Mouse (Mus musculus): ENCODE measurements around the gene Lrrc52.

Lrrc52 gene

DNA sequence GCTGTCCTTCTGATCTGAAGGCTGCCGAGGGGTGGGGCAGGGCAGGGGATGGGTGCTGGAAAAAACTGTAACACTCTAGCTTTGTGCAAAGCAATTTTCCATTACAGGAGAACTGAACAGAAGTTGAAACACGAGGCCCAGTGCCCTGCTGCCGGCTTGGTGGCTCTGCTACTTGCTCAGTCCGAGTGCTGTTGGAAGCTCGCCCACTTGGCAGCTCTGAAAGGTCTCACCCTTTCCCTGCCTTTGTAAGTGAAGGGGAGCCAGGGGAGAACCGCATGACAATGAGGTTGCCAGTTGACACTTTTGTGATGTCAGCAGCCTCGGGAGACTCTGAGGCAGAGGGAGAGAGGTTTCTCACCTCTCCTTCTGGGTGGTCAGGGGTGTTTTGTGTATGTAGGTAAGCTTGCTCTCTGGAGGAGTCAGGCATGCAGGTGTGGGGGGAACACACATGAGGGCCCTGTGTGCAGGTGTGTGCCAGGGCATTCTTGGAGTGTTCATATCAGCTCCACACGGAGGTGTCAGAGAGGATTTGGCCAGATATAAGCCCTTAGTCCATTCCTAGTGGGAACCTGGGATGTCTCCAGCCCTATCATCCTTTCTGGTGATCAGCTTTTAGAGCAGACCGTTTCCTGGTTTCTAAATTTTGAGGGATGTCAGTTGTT is at the start of gene Lrrc52:
TSS of gene Lrrc52 (minus strand) at position 16 of the 662 bp plus-strand sequence.
- in situ Hi-C loops (cut with MboI, MseI) = no loop called here

DNA sequence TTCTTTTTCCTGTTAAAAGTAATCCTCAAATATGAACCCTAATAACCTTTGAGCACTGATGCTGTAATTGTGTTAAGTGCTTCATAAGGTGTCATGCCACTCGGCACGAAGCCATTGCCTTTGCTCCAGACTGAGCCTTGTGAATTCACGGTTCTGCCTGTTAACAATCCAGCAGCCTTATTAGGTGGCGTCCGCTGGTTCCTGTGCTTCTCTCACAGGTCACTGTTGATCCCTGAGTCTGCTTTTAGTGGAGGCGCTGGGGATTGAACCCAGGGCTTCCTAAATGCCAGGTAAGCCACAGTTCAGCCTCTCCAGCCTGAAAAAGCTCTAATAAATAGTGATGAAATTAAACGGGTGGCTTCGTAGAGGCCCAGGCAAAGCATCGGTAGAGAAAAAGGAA is 45.0 kb upstream of the Lrrc52 start:
- in situ Hi-C loops (cut with MboI, MseI) = no loop called here

DNA sequence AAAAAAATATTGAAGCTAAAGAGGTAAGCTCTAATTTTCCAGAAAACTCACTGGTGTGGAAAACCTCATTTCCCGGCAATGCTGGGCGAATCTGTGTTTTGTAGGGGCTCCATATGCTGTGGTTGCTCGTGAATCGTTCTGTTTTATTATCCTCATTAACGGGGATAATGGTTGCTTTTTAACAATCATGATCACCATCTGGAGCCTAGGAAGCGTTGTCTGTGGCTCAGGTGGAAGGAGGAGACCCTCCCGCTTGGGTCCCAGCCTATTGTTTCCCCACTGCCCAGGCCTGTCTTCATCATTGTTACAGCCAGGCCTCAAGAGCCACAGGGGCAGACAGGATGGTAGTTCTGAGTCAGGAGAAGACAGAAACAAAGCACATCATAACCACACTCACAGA is 39.5 kb upstream of the Lrrc52 start:
- in situ Hi-C loops (cut with MboI, MseI) = no loop called here

DNA sequence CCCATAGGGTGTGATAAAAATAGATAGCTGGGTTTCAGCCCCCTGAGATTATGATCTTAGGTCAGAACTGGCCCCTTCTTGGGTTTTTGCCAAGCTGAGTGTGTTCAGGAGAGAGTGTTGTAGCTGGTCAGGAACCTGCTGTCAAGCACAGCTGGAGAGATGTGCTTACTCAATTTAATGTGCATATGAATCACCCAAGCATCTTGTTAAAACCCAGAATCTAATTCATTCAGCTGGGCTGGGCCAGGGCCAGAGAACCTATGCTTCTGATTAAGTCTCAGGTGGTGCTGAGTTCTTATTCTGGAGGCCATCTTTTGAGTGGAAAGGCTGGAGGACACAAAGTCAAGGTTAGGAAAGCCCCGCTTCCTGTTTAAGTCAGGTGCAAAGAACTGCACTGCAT is 38.8 kb upstream of the Lrrc52 start:
- in situ Hi-C loops (cut with MboI, MseI) = no loop called here

DNA sequence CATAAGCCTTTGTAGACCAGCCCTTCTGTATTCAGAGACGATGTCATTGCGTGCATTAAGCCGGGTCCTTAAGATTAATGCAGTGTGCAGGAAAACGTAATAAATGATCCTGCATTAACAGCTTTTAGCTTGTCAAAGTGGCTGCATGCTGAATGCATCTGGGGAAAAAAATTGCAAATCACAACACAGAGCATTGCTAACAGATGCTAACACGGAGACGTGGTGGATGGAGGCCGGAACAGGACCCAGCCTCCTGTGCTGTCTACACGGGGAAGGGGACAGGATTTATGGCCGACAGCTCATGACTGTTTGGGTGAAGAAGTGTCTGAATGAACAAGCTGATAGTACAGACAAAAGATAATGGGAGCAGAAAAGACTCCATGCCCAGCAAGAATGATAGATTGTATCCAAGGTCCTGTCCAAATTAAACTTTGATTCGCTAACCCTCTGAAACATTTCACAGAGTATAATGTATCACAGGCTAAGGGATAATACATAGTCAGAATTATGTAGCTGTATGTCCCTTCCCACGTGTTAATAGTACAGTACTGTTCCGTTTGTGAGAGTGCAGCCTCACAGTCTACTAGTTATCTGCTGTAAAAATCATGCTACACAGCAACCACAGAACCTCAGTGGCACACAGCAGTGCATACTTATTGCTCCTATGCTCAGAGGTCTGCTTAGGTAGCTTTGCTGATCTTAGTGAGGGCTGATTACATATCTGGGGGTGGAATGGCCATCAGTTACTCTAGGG is 32.7 kb upstream of the Lrrc52 start:
- in situ Hi-C loops (cut with MboI, MseI) = no loop called here

DNA sequence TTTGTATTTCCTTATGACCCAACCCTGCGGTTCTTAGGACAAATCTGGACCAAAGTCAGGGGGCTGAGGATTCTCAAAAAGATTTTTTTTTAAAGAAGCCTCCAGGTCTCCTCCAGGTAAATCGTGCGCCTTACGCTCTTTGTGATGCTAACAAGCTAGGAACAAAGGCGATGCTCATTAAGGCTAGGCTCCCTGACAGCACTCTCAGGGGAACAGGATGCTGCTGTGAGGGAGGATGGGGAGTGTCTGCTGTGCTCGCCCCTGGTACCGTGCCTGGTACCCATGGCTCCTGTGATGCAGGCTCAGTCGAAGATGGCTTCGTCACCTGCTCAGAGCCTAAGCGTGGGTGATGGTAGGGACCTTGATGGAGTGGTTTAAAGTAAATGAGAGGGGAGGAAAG is 31.4 kb upstream of the Lrrc52 start:
- in situ Hi-C loops (cut with MboI, MseI) = no loop called here

DNA sequence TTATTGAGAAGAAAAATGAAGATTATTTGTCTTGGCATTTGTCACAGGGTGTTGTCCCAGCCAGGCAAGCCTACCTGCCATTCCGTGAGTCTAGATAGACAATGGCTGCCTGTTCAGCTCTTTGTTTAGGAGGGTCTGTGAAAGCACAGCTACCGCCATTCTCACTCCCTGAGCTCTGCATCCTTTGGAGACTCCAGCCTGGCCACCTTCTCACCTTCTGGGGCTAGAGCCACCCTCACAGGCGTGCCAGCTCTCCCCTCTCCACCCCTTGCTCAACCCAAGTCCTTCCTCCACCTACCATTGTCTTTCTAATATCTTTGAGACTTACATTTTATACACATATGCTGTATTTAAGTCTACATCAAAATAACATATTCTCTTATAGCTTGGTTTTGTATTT is 31.0 kb upstream of the Lrrc52 start:
- in situ Hi-C loops (cut with MboI, MseI) = no loop called here

DNA sequence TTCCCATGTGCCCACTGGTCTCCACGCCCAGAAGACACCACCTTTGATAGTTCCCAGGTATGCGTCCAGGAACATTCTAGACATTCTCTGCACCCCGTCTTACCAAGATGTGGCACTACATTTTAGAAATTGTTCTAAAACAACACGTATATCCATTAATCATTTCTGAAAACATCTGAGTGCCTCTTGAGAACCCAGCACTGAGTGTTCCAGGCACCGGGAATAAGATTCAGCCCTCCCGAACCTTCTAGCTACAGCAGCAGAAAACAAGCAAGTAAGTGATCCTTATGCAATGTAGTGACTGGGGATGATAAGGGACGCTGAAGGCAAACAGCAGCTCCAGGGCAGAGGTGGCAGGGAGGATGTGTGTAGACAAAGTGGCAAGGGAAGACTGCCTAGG is 24.9 kb upstream of the Lrrc52 start:
- in situ Hi-C loops (cut with MboI, MseI) = no loop called here

DNA sequence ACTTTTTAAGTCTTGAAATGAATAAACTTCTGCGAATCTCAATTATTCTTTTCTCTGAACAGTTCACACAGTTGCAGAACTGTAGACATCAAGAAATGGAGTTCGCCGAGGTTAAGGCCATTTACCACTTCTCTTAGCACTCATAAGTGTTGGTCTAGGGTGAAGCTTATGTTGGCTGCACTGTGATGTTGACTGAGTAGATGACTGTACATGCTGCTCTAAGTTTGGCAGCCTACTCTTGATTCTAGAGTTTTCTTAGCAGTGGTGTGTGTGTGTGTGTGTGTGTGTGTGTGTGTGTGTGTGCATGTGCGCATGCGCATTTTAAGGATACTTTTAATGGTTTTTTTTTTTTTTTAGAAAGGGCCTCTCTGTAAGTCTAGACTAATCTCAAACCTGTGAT is 21.4 kb upstream of the Lrrc52 start:
- in situ Hi-C loops (cut with MboI, MseI) = no loop called here

DNA sequence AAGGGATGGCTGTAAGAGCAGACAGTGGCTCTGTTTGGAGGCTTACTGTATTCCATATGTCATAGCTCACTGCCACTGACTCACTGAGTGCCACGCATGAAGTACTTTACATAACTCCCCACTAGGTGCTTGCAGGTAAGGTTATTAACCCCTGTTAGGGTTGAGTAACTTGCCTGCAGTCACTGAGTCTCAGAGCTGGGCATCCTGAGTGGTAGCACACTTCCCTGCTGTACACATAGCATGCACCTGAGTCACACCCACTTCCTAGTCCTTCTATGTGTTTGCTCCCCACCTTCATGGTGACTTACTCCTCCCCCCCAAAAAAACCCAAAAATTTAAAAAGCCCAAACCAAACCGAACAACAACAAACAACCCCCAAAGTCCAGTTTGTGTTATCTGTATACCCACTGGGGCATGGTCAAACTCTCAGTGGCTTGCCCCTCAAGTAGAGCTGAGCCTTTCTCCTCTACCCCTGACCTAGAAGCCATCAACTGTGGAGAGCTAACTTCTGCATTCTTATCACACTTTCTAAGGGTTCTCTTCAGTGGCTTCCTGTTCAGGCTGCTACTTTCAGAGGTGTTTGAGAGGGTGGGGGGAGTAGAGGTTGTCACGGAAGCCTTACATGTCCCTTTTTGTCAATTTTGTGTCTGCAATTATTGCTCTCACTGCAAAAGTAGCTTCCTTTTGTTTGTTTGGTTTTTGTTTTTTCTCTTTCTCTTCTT is 20.5 kb upstream of the Lrrc52 start:
- in situ Hi-C loops (cut with MboI, MseI) = no loop called here

DNA sequence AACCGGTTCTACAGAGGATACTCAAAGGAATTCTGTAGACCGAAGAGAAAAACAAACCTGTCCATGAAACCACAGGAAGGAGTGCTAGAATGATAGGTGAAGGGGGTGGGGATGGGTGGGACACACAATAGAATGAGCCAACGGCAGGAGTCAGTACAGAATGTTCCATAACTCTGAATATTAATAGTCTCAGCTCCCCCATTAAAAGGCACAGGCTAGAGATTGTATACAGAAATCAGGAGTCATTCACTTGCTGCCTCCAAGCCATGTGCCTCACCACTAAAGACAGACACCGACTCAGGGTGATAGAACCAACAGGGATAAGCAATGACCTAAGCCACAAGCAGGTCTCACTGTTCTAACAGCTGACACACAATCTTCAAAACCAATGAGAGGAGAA is 16.3 kb upstream of the Lrrc52 start:
- in situ Hi-C loops (cut with MboI, MseI) = no loop called here

DNA sequence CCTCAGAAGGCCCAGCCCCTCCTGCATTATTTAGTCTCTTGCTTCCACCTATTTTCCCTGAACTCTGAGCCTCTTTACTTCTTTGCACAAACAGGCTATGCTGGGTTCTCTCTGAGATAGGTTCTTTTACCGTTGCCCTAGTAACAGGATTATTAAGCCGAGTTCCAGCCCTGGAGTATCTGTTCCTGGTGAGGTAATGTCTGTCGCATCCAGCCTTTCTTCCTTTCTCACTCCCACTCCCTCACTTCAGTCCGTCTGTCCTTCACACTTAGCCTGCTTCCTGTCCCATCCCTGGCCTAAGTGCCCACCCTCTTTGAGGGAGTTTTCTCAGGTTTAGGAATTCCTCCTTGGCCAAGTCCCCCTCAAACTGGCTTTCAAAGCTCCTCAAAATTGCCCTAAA is 7.0 kb upstream of the Lrrc52 start:
- in situ Hi-C loops (cut with MboI, MseI) = no loop called here

DNA sequence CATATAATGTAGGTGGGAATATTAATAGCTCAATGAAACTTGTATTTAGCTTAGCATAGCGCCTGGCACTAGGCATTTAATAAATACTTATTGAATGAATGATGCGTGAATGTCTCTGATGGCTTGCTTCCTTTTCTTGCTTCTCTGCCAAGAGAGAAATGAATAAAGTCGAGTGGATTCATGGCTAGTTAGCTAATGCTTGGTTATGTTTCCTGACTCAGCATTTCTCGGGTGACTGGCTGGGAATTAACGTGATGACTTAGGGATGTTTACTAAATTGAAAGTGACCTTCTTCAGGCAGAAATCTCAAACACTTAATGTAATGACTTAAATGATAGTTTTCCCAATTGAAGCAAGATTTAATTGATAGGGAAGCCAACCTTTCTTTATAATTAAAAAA is 1.3 kb upstream of the Lrrc52 start:
- in situ Hi-C loops (cut with MboI, MseI) = no loop called here

DNA sequence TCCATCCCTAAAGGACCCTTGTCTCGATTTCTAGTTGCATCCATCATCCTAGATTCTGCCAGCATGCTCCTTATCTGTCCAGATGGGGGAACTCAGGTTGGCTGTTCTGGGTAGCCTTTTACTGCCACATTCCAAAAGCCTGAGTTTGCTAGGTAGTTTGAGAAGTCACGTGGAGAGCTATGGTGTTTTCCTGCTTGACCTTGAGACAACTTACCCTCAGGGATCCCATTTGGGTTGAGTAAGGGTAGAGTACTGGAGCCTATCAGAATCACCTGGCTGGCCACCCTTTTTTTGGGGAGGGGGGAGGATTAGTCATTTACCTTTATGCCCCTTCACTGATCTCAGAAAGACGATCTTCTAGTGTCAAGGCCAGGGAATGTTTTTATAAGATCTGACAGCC is 9.3 kb downstream of the Lrrc52 start:
- in situ Hi-C loops (cut with MboI, MseI) = loop anchor here (10.0 kb wide), 1 partner anchor 1457 kb away; no protein-coding TSS in a partner anchor

DNA sequence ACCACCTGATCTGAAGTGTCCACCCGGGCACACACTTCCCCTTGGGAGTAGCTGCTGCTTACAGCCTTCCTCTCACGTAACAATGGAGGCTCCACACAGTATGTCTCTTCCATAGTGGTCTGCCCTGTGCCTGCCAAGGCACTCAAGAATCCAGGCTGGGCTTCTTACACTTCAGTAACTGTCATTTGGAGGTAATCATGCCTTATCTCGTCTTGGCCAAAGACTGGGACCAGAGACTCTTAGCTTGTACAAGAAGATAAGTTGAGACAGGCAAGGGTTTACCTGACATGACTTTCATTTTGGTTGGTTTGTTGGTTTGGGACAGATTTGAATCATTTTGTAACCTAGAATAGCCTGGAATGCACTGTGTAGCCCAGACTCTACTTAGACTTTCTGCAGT is 13.5 kb downstream of the Lrrc52 start:
- in situ Hi-C loops (cut with MboI, MseI) = loop anchor here (10.0 kb wide), 1 partner anchor 1462 kb away; no protein-coding TSS in a partner anchor

DNA sequence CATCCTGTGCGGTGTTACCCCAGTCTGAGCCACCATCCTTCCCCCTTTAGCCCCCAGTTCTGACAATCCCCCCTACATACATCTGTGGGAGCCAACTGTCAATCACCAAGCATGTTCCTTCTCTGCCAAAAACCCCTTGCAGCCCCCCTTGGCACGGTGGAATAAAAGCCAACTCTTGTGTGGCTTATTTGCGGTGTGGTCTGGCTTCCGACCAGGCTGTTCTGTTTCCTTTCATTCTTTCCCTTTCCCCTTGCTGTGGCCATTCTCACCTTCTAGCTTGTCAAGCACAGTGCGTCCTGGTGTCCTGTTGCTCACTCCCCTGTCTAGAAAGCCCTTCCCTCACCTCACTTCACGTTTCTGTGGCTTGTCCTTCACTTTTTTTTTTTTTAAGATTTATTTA is 14.1 kb downstream of the Lrrc52 start:
- in situ Hi-C loops (cut with MboI, MseI) = loop anchor here (10.0 kb wide), 1 partner anchor 1462 kb away; no protein-coding TSS in a partner anchor

DNA sequence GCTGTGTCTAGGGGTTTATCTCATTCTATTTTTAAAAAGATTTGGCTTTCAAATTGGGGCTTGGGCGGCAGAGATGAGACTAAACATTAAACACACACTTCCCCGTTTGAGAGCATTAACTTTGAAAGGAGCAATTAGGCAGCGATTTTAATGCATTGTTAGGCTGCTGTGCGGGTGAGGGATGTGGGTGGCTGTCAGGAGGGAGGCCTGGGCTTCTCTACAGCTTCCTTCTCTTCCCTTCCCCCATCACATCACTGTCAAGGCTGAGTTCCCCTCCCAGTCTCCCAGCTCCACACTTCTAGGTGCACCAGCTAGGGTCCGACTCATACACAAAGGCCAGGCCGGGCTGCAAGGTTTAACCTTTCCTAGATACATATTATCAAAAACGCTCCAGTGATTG is 18.0 kb downstream of the Lrrc52 start:
- in situ Hi-C loops (cut with MboI, MseI) = no loop called here

DNA sequence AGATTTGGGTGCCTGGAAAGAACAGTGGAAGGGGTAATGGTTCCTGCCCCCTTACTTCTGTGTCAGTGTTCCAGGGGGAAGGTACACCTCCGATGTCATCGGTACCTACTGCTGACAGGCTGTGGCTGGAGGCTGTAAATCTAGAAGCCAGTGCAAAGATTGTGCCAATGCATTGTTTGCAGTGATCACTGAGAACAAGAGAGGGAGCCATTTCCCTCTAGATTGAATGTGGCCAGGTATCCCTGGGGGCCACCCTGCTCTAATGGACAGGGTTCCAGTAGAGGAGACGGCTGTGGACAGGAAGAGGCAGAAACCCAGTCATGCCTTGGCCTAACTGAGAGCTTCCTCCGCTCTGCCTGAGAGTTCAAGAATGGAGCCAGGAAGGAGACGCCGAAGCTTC is 18.5 kb downstream of the Lrrc52 start:
- in situ Hi-C loops (cut with MboI, MseI) = no loop called here

DNA sequence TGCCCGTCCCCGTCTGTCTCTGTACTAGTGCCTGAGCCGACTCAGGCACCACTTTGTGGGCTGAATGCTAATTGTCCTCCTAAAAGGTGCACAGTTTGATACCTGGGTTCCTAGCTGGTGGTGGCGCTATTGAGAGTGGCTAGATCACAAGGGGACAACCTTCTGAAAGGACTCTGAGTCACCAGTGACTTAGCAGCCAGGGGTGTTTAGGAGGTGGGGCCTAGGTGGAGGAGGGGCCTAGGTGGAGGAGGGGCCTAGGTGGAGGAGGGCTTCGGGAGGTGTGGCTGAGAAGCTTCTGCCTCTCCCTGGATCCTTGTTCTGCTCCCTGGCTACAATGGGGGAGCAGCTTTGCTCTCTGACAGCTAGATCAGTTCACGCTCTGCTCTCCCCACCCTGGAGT is 20.1 kb downstream of the Lrrc52 start:
- in situ Hi-C loops (cut with MboI, MseI) = no loop called here

DNA sequence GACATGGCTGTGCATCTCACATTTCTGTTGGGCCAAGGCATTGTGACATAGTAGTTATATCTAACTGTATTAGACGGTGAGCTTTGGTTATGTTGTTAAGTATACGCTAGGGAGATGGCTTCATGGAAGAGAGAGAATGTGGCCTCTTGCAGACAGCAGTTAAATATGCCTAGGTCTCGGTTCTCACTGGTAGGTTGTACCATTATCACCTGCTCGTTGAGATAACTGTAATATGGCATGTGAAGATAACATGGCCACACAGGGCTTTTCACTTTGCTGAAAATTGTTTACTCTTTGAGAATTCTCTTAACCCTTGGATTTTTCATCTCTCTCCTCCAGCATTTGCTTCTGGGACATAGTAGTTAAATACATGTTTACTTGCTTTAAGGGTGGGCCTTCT is 21.4 kb downstream of the Lrrc52 start:
- in situ Hi-C loops (cut with MboI, MseI) = no loop called here

DNA sequence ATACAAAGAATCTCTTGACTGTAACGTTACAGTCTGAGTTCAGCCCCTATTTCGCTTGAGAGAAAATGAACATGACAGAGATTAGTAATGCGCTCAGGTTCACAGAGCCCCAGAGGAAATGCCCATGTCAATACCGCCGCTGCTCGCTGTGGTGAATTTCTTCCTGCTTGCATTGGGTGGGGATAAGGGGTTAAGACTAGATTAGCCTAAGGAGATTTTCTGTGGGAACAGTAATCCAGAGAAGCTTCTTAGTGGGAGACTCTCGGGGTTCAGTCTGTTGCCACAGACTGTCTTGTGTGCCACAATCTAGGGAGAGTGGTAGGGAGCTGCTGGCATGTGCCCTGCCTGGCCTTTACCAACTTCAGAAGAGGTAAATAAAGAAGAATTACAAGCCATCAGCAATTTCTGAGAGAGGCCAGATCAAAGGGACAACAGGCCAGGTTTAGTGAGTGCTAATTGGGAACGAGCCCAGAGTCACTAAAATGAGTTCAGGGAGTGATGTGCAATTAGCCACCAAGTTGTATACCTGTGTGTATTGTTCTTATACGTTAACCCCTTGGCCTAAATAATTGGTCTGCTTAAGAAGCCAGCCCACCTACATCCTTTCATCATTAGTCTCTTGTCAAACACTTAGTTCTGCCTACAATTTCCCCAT is 28.2 kb downstream of the Lrrc52 start:
- in situ Hi-C loops (cut with MboI, MseI) = no loop called here

DNA sequence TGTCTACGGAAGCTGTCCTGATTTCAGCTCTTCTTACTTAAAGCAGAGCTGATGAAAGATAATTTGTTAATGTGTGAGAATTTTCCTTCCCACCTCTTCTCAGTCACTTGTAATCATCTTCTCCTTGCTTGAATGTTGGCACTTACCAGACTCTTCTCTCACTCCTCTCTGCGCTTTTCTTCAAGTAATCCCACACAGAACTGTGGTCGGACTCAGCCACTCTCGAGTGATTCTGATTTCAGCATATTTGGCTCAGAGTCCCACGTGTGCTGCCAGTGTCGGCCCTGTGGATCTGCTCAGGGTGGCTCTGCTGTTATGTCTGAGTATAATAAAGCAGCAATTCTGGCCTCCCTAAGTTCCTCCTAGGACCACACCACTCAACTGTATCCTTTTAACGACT is 29.5 kb downstream of the Lrrc52 start:
- in situ Hi-C loops (cut with MboI, MseI) = no loop called here
